Mouse (Mus musculus): ENCODE measurements around the gene Qrfpr. TPM values are rescaled to one million over a fixed set of nuclear protein-coding genes. Genes with fewer than 3 reads are reported as not detected.

Gene Qrfpr
- polyA plus RNA-seq, 2 experiments, result 0.29 to 0.32 TPM

DNA sequence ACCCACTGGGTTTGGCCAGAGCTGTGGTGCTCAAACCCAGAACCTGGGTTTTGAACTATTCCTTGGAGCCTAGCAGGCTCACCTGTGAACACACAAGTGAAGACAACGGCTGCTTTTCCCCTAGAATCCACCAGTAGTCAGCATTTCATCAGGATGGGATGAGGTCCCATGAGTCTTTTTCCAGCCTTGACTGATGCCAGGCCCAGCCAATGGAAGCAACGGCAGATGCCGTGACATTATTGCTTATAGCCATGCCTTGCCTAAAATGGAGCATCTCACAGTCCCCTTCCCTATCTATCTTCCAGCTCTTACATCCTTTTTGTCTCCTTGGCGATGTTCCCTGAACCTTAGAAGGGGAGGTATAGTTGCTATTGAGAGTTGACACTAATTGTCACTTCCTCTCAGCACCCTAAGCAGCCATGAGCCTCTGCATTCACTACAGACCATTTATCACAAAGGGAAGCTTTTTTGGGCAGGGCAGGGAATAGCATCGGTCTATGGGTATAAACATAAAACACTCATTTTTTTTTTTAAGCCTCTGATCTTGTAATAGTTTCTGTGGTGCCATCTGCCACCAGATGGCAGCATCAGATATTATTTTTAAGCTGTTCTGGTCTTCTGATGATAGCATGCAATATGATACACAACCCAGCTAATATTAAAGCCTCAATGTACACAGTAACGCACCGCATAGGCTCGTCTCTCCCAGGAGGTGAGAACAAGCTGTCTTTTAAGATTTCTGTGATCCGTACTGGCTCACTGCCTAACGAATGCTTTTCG, 12.1 kb downstream of the Qrfpr start:
- Histone ChIP-seq H3K4me3 (replicated peaks; ENCODE audit: low read length) (no peak overlapping the region), H3K4me1 (ENCODE audit: control insufficient read depth, insufficient read depth, low read length) (no peaks in the 10 kb centered on the region), H3K27me3 (ENCODE audit: control insufficient read depth, insufficient read depth, low read length) (no peaks in the 10 kb centered on the region), H3K9ac (ENCODE audit: low read depth, low read length, severe bottlenecking) (no peak overlapping the region), H3K9me3 (ENCODE audit: control insufficient read depth, low read length) (no peaks in the 10 kb centered on the region), H3K36me3 (ENCODE audit: control insufficient read depth, insufficient read depth, low read length) (no peaks in the 10 kb centered on the region), H3K4me2 (replicated peaks; ENCODE audit: low read depth, low read length, severe bottlenecking) (no peak overlapping the region), H3K27ac (replicated peaks; ENCODE audit: low read depth, low read length) (no peak overlapping the region)
- 56% methylated on average over 11 of the region's 11 CpGs for WGBS
- ATAC-seq (ENCODE audit: low FRiP score, low read depth), result peak; percentile 60
- peak; percentile 80 for DNase-seq (ENCODE audit: low spot score)
- TF ChIP-seq POLR2A (IDR thresholded peaks at IDR 0.05; ENCODE audit: borderline replicate concordance, extremely low read depth, insufficient read depth, insufficient read length), result no peak

GRCm38 (mm10) chr3:36207520-36208264, 14.4 kb downstream of the Qrfpr start:
- Histone ChIP-seq H3K9ac (ENCODE audit: low read depth, low read length, severe bottlenecking) (no peak overlapping the region), H3K4me2 (replicated peaks; ENCODE audit: low read depth, low read length, severe bottlenecking) (no peak overlapping the region), H3K36me3 (ENCODE audit: control insufficient read depth, insufficient read depth, low read length) (no peaks in the 10 kb centered on the region), H3K4me1 (ENCODE audit: control insufficient read depth, insufficient read depth, low read length) (no peaks in the 10 kb centered on the region), H3K27me3 (ENCODE audit: control insufficient read depth, insufficient read depth, low read length) (no peaks in the 10 kb centered on the region), H3K9me3 (ENCODE audit: control insufficient read depth, low read length) (no peaks in the 10 kb centered on the region), H3K4me3 (replicated peaks; ENCODE audit: low read length) (no peak overlapping the region), H3K27ac (replicated peaks; ENCODE audit: low read depth, low read length) (no peak overlapping the region)
- ATAC-seq (ENCODE audit: low FRiP score, low read depth), result no peak
- no peak for TF ChIP-seq POLR2A (IDR thresholded peaks at IDR 0.05; ENCODE audit: borderline replicate concordance, extremely low read depth, insufficient read depth, insufficient read length)
- WGBS, result 68% methylated on average over 19 of the region's 19 CpGs
- no peak for DNase-seq (ENCODE audit: low spot score)

- DNase-seq (ENCODE audit: low spot score), result peak; percentile 11
- no peak overlapping the region for H3K4me3 ChIP-seq (replicated peaks; ENCODE audit: low read length)
- ATAC-seq (ENCODE audit: low FRiP score, low read depth), result peak; percentile 50; the same call in 1 of the 2 replicates
- H3K27me3 ChIP-seq (ENCODE audit: control insufficient read depth, insufficient read depth, low read length), result no peaks in the 10 kb centered on the region
- no peak for TF ChIP-seq POLR2A (IDR thresholded peaks at IDR 0.05; ENCODE audit: borderline replicate concordance, extremely low read depth, insufficient read depth, insufficient read length)
- H3K9me3 ChIP-seq (ENCODE audit: control insufficient read depth, low read length), result no peaks in the 10 kb centered on the region
- no peak overlapping the region for H3K9ac ChIP-seq (ENCODE audit: low read depth, low read length, severe bottlenecking)
- no peaks in the 10 kb centered on the region for H3K36me3 ChIP-seq (ENCODE audit: control insufficient read depth, insufficient read depth, low read length)
- no peak overlapping the region for H3K27ac ChIP-seq (replicated peaks; ENCODE audit: low read depth, low read length)
- 63% methylated on average over 7 of the region's 7 CpGs for WGBS
- no peak overlapping the region for H3K4me2 ChIP-seq (replicated peaks; ENCODE audit: low read depth, low read length, severe bottlenecking)
- 0 out of 2 replicates have a peak, but pooled peaks cover 2% of the 10 kb centered on the region for H3K4me1 ChIP-seq (ENCODE audit: control insufficient read depth, insufficient read depth, low read length)
Measured at GRCm38 (mm10) chr3:36202932-36203331, 19.2 kb downstream of the Qrfpr start.

- H3K36me3 ChIP-seq (ENCODE audit: control insufficient read depth, insufficient read depth, low read length), result no peaks in the 10 kb centered on the region
- DNase-seq (ENCODE audit: low spot score) (no peak), ATAC-seq (ENCODE audit: low FRiP score, low read depth) (no peak)
- TF ChIP-seq POLR2A (IDR thresholded peaks at IDR 0.05; ENCODE audit: borderline replicate concordance, extremely low read depth, insufficient read depth, insufficient read length), result no peak
- H3K4me2 ChIP-seq (replicated peaks; ENCODE audit: low read depth, low read length, severe bottlenecking), result no peak overlapping the region
- no peak overlapping the region for H3K27ac ChIP-seq (replicated peaks; ENCODE audit: low read depth, low read length)
- H3K4me1 ChIP-seq (ENCODE audit: control insufficient read depth, insufficient read depth, low read length), result 0 out of 2 replicates have a peak, but pooled peaks cover 2% of the 10 kb centered on the region
- no peak overlapping the region for H3K4me3 ChIP-seq (replicated peaks; ENCODE audit: low read length)
- H3K27me3 ChIP-seq (ENCODE audit: control insufficient read depth, insufficient read depth, low read length), result no peaks in the 10 kb centered on the region
- no peak overlapping the region for H3K9ac ChIP-seq (ENCODE audit: low read depth, low read length, severe bottlenecking)
- 56% methylated on average over 5 of the region's 5 CpGs for WGBS
- H3K9me3 ChIP-seq (ENCODE audit: control insufficient read depth, low read length), result no peaks in the 10 kb centered on the region
Measured at GRCm38 (mm10) chr3:36201098-36201497, 21.0 kb downstream of the Qrfpr start.

DNA sequence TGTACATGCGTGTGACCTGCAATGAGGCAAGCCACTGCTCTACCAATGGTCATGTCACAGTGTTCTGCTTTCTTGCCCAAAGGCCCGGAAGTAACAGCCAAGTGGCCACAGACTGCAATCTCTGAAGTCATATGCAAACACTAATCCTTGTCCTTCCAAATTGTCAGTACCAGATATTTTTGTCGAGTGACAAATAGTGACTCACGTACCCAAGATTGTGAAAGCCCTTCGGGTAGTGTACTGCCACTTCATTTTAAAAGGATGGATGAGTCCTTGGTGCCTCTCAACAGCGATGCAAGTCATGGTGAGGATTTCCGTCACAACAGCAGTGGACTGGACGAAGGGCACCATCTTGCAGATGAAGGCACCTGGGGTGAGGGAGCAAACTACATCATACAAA, 32.9 kb downstream of the Qrfpr start:
- H3K4me1 ChIP-seq (ENCODE audit: control insufficient read depth, insufficient read depth, low read length), result no peaks in the 10 kb centered on the region
- H3K9me3 ChIP-seq (ENCODE audit: control insufficient read depth, low read length), result no peaks in the 10 kb centered on the region
- WGBS, result 94% methylated on average over 8 of the region's 8 CpGs

More for the DNA sequence above, 32.9 kb downstream of the Qrfpr start:
- H3K4me2 ChIP-seq (replicated peaks; ENCODE audit: low read depth, low read length, severe bottlenecking), result no peak overlapping the region
- no peak overlapping the region for H3K4me3 ChIP-seq (replicated peaks; ENCODE audit: low read length)
- DNase-seq (ENCODE audit: low spot score) (no peak), ATAC-seq (ENCODE audit: low FRiP score, low read depth) (no peak)
- H3K9ac ChIP-seq (ENCODE audit: low read depth, low read length, severe bottlenecking), result no peak overlapping the region
- TF ChIP-seq POLR2A (IDR thresholded peaks at IDR 0.05; ENCODE audit: borderline replicate concordance, extremely low read depth, insufficient read depth, insufficient read length), result no peak
- no peaks in the 10 kb centered on the region for H3K27me3 ChIP-seq (ENCODE audit: control insufficient read depth, insufficient read depth, low read length)
- H3K27ac ChIP-seq (replicated peaks; ENCODE audit: low read depth, low read length), result no peak overlapping the region
- H3K36me3 ChIP-seq (ENCODE audit: control insufficient read depth, insufficient read depth, low read length), result no peaks in the 10 kb centered on the region
